Mouse (Mus musculus) bone marrow, adult 2 months (tissue): ENCODE results near the gene Inpp1. TPM values are rescaled to one million over a fixed set of nuclear protein-coding genes. Genes with fewer than 3 reads are reported as not detected.
A peak's percentile ranks its signal among the peaks of the same experiment; 100 is the strongest.

Experiments
- H3K27ac ChIP-seq: fragments of 200-500 bp; 2 replicates; pipeline ENCODE4 v1.5.1; 2012; ENCODE audit warnings: low read depth, mild to moderate bottlenecking, control low read depth, inconsistent platforms, low read length; ENCODE audit not compliant: control insufficient read depth, poor library complexity, insufficient read depth
- H3K4me1 ChIP-seq: fragments of 200-500 bp; 2 replicates; pipeline ENCODE4 v1.6.1; 2011; ENCODE audit warnings: low read length; ENCODE audit not compliant: control insufficient read depth, insufficient read depth
- H3K4me3 ChIP-seq: fragments of 200-500 bp; replicated peaks from 2 replicates; pipeline ENCODE3; 2011; ENCODE audit warnings: mild to moderate bottlenecking, low read depth, low read length, control low read depth; ENCODE audit not compliant: control insufficient read depth
- CTCF ChIP-seq: fragments of 200-500 bp; IDR thresholded peaks from 2 replicates; pipeline ENCODE4 v1.5.1; 2011; ENCODE audit warnings: low read length, control low read depth; ENCODE audit not compliant: control insufficient read depth, insufficient read depth
- POLR2A ChIP-seq: fragments of 200-500 bp; IDR thresholded peaks from 2 replicates; pipeline ENCODE4 v1.6.1; 2011; ENCODE audit warnings: low read depth, mild to moderate bottlenecking, control low read depth, low read length, borderline replicate concordance; ENCODE audit not compliant: control insufficient read depth
- WGBS: fragments of 180-500 bp; shearing (Covaris S2); methylation state at CpG from one replicate; pipeline ENCODE4 v1.1.7; 2018; 5-methylcytosine and 5-hydroxymethylcytosine counted together
- polyA plus RNA-seq: library from polyadenylated mRNA; stranded (reverse); fragments of >200 nt; gene quantifications from 2 replicates; pipeline ENCODE4 v1.2.4, GENCODE M21; 2011; ENCODE audit warnings: low replicate concordance; ENCODE audit not compliant: missing spikeins, insufficient read depth, insufficient read length

The Inpp1 gene
- polyA plus RNA-seq, 1 experiment: 15.8 TPM

GRCm38 (mm10) chr1:52801651-52802050 lies 15.8 kb downstream of the Inpp1 start:
- peaks cover 3% of the 10 kb centered on the region; the same call in 1 of the 2 replicates for H3K4me1 ChIP-seq
- H3K27ac ChIP-seq: peak overlapping the region; percentile 58
- H3K4me3 ChIP-seq: no peak overlapping the region
- WGBS: 15% methylated on average over 5 of the region's 5 CpGs
- TF ChIP-seq CTCF (no peak), POLR2A (no peak)

- TF ChIP-seq POLR2A: no peak
- TF ChIP-seq CTCF: no peak
- 2% methylated on average over 3 of the region's 3 CpGs for WGBS
Observed at GRCm38 (mm10) chr1:52800340-52800740, 17.1 kb downstream of the Inpp1 start.

GRCm38 (mm10) chr1:52799772-52800171 lies 17.7 kb downstream of the Inpp1 start:
- Histone ChIP-seq H3K27ac (peak overlapping the region; percentile 80), H3K4me3 (peak overlapping the region; percentile 14), H3K4me1 (peaks cover 3% of the 10 kb centered on the region; the same call in 1 of the 2 replicates)
- no peak for TF ChIP-seq POLR2A
- no peak for TF ChIP-seq CTCF
- 13% methylated on average over 5 of the region's 5 CpGs for WGBS

More at GRCm38 (mm10) chr1:52800340-52800740, 17.1 kb downstream of the Inpp1 start:
- H3K4me1 ChIP-seq: peaks cover 3% of the 10 kb centered on the region; the same call in 1 of the 2 replicates
- no peak overlapping the region for H3K4me3 ChIP-seq
- peak overlapping the region; percentile 80 for H3K27ac ChIP-seq

- Histone ChIP-seq H3K4me3 (peak overlapping the region; percentile 48), H3K27ac (peak overlapping the region; percentile 80), H3K4me1 (peaks cover 3% of the 10 kb centered on the region; the same call in 1 of the 2 replicates)
- TF ChIP-seq CTCF (no peak), POLR2A (no peak)
- WGBS: 9% methylated on average over 10 of the region's 10 CpGs
Observed at GRCm38 (mm10) chr1:52799056-52799726, 18.3 kb downstream of the Inpp1 start.

- no peak overlapping the region for H3K27ac ChIP-seq
- TF ChIP-seq POLR2A: no peak
- 88% methylated on average over 2 of the region's 2 CpGs for WGBS
- H3K4me1 ChIP-seq: peaks cover 3% of the 10 kb centered on the region; the same call in 1 of the 2 replicates
- H3K4me3 ChIP-seq: no peak overlapping the region
Observed at GRCm38 (mm10) chr1:52795927-52796326, 21.6 kb downstream of the Inpp1 start.

- H3K4me1 ChIP-seq: no peaks in the 10 kb centered on the region
- no peak overlapping the region for H3K4me3 ChIP-seq
- no peak overlapping the region for H3K27ac ChIP-seq
- WGBS: 62% methylated on average over 3 of the region's 3 CpGs
- no peak for TF ChIP-seq POLR2A
- TF ChIP-seq CTCF: no peak
Observed at GRCm38 (mm10) chr1:52793692-52794091, 23.8 kb downstream of the Inpp1 start.

GRCm38 (mm10) chr1:52792701-52793100 lies 24.8 kb downstream of the Inpp1 start:
- H3K27ac ChIP-seq: no peak overlapping the region
- TF ChIP-seq POLR2A: no peak
- TF ChIP-seq CTCF: no peak
- no peak overlapping the region for H3K4me3 ChIP-seq
- no peaks in the 10 kb centered on the region for H3K4me1 ChIP-seq

- H3K4me3 ChIP-seq: no peak overlapping the region
- H3K27ac ChIP-seq: no peak overlapping the region
- WGBS: 91% methylated on average over 1 of the region's 1 CpGs
- no peaks in the 10 kb centered on the region for H3K4me1 ChIP-seq
- TF ChIP-seq CTCF (no peak), POLR2A (no peak)
Observed at GRCm38 (mm10) chr1:52787254-52787653, 30.2 kb downstream of the Inpp1 start.

- 57% methylated on average over 7 of the region's 7 CpGs for WGBS
- no peak overlapping the region for H3K27ac ChIP-seq
Observed at GRCm38 (mm10) chr1:52765176-52766111, 52.0 kb downstream of the Inpp1 start.

More at GRCm38 (mm10) chr1:52765176-52766111, 52.0 kb downstream of the Inpp1 start:
- H3K4me3 ChIP-seq: no peak overlapping the region
- no peak for TF ChIP-seq POLR2A
- TF ChIP-seq CTCF: no peak
- H3K4me1 ChIP-seq: no peaks in the 10 kb centered on the region
